Mouse (Mus musculus) olfactory bulb, adult 2 months (tissue): ENCODE data around the gene Zw10. TPM values are rescaled to one million over a fixed set of nuclear protein-coding genes. Genes with fewer than 3 reads are reported as not detected.

Source experiments
- H3K27ac ChIP-seq: fragments of 200-500 bp; 2 replicates; pipeline ENCODE4 v1.5.1; 2012; ENCODE audit warnings: low read depth, low read length; ENCODE audit not compliant: insufficient read depth
- H3K4me1 ChIP-seq: fragments of 200-500 bp; 2 replicates; pipeline ENCODE4 v1.6.1; 2012; ENCODE audit warnings: low read length; ENCODE audit not compliant: control insufficient read depth, insufficient read depth
- H3K4me3 ChIP-seq: fragments of 200-500 bp; 2 replicates; pipeline ENCODE4 v1.5.1; 2012; ENCODE audit warnings: mild to moderate bottlenecking, low read depth, low read length, moderate library complexity; ENCODE audit not compliant: insufficient read depth
- CTCF ChIP-seq: fragments of 200-500 bp; IDR thresholded peaks from 2 replicates; pipeline ENCODE4 v1.5.1; 2012; ENCODE audit warnings: low read depth, mild to moderate bottlenecking, low read length, moderate library complexity; ENCODE audit not compliant: insufficient read depth
- POLR2A ChIP-seq: fragments of 200-500 bp; IDR thresholded peaks from 2 replicates; pipeline ENCODE4 v1.6.1; 2012; ENCODE audit warnings: mild to moderate bottlenecking, low read depth, low read length, moderate library complexity; ENCODE audit not compliant: insufficient read depth
- WGBS: fragments of 180-500 bp; shearing (Covaris S2); methylation state at CpG from one replicate; pipeline ENCODE4 v1.1.7; 2018; 5-methylcytosine and 5-hydroxymethylcytosine counted together
- polyA plus RNA-seq: library from polyadenylated mRNA; stranded (reverse); fragments of >200 nt; gene quantifications from 2 replicates; pipeline ENCODE4 v1.2.4, GENCODE M21; 2012; ENCODE audit warnings: low replicate concordance; ENCODE audit not compliant: missing spikeins, insufficient read depth, insufficient read length

Gene Zw10
- polyA plus RNA-seq, 1 experiment, result not detected

DNA sequence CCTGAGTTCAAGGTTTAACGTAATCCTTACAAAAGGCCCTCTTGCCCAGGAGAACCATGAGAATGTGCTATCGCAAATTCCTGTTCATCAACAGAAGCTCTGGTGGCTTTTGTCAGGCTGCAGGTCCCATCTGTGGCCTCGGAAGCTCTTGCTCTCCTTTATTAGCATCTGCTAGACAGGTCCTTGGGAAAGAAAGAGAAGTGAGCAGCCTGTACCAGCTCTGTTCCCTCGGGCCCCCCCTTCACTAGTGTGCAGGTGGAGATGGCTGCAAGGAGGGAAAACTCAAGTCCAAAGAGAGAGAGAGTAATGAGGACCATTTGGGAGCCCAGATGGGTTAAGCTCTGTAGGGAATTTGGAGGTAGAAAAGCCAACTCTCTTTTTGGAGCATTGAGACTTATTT lies 64.3 kb downstream of the Zw10 start:
- Histone ChIP-seq H3K4me1 (peaks cover 3% of the 10 kb centered on the region; the same call in 1 of the 2 replicates), H3K4me3 (no peak overlapping the region), H3K27ac (no peak overlapping the region)
- WGBS, result 85% methylated on average over 4 of the region's 4 CpGs
- TF ChIP-seq POLR2A (no peak), CTCF (no peak)

- no peak overlapping the region for H3K27ac ChIP-seq
- peaks cover 3% of the 10 kb centered on the region; the same call in 1 of the 2 replicates for H3K4me1 ChIP-seq
- no peak for TF ChIP-seq CTCF
- 91% methylated on average over 7 of the region's 7 CpGs for WGBS
- H3K4me3 ChIP-seq, result no peak overlapping the region
Observed at GRCm38 (mm10) chr9:49125706-49126105, 70.3 kb downstream of the Zw10 start.

Other genes starting within 250 kb of the Zw10 start
- gene Zbtb16, start 219.4 kb upstream of the Zw10 start, polyA plus RNA-seq, result not detected in 2 replicates
- gene Htr3a, start 144.5 kb upstream of the Zw10 start, polyA plus RNA-seq, result not detected in 2 replicates
- not detected in 2 replicates for gene Htr3b, start 90.6 kb upstream of the Zw10 start, polyA plus RNA-seq
- not detected in 2 replicates for gene Usp28, start 70.2 kb upstream of the Zw10 start, polyA plus RNA-seq
- gene Tmprss5, start 25.6 kb downstream of the Zw10 start, polyA plus RNA-seq, result not detected in 2 replicates
- not detected in 2 replicates for gene Gm4894, start 194.9 kb downstream of the Zw10 start, polyA plus RNA-seq